Mouse (Mus musculus): ENCODE results near the gene Abcb9.

DNA sequence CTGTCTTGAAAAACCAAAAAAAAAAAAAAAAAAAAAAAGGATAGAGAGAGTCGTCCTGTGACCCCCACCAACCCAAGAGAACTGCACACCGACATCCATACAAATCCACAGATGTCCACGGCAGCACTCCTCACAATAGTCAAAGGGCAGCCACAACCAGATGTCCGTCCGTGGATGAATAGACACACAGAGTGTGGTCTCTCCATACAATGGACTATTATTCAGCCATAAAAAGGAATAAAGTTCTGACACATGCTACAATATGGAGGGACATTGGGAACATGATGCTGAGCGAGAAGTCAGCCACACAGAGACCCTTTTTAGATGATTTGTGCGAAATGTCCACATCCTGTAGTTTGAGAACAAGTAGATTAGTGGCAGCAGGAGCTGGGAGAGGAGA lies 36.8 kb downstream of the Abcb9 start:
- TF ChIP-seq CTCF (IDR thresholded peaks at IDR 0.05; ENCODE audit: control insufficient read depth, insufficient read depth, insufficient read length), result no peak
- no peak for TF ChIP-seq MYOD1 (IDR thresholded peaks at IDR 0.05; ENCODE audit: control insufficient read depth, insufficient read length, low read depth)
- TF ChIP-seq MAX (IDR thresholded peaks at IDR 0.05), result no peak

Measured in C2C12 (cell line).